Mouse (Mus musculus) lung, postnatal 36 days (tissue): ENCODE results near the gene Blmh.
A peak's percentile ranks its signal among the peaks of the same experiment; 100 is the strongest.
"Not testable (repeated sequence)": the region's sequence is repeated elsewhere in the genome, so short reads cannot be mapped to it uniquely, and the experiment has no call there.

Experiments used
- DNase-seq: peaks from one replicate; pipeline ENCODE4 v3.0.0; 2022; ENCODE audit warnings: mixed read lengths

Blmh gene

GRCm38 (mm10) chr11:76917230-76917548 lies 7.4 kb upstream of the Blmh start:
- no peak for DNase-seq

DNA sequence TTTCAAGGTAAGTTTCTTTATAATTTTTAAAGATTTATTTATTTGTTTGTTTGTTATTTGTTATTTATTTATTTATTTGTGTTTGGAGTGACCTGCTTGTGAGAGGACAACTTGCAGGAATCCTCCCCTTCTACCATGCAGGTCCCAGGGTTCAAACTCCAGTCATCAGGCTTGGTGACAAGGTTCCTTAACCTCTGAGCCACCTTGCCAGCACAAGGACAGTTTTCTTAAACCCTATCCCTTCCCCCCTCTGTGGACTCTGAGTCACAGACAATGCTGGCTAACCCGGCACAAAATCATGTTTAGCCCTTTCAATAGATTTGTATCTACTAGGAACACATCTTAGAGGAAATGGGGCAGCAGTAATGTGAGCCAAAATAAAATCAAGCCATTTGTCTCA lies 4.0 kb upstream of the Blmh start:
- no peak for DNase-seq

DNA sequence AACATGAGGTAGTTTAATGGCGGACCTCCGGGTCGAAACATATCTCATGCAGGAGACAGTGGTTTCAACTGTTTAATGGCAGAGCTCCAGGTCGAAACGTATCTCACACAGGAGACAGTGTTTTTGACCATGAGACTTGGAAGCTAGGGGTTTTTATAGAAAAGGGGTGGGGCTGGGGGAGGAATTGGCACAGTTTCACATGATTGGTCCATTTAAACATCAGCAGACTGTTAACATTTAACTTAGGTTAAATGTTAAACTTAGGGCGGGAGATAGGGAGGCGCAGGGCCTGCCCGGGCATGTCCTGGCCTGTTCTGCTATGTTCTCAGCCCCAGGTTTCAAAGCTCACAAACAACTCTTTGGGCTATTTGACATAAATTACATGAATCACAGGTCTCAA lies 4.0 kb downstream of the Blmh start:
- not testable (repeated sequence) for DNase-seq

DNA sequence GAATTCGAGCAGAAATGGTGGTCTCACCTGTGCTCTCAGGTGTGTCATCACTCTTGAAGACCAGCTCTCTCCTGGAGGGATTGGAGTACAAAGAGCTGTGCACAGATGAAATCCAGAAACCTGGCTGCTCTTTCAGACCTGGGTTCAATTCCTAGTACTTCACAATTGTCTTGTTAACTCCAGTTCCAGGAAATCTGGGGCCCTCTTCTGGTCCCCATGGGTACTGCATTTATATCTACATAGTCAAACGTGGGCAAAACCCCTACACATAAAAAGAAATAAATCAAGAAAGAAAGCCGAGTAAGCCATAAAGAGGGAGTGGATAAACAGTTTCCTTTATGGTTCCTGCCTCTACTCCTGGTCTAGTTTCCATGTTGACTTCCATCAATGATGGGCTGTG lies 8.6 kb downstream of the Blmh start:
- DNase-seq, result no peak

DNA sequence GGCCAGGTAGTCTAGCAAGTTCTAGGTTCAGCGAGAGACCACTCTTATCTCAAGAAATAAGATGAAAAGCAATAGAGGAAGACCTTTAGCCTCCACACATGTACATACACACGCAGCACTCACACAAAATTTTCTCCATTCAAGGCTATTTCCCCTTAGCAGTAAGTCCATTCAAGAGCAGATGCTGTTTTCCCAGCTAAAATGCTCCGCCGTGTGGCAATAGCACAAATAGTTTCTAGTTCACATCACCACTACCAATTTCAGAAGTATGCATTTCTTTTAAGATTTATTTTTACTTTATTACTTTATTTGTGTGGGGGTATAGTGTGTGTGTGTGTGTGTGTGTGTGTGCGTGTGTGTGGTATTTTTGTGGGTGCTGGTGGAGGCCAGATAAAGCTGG lies 12.0 kb downstream of the Blmh start:
- DNase-seq, result no peak

DNA sequence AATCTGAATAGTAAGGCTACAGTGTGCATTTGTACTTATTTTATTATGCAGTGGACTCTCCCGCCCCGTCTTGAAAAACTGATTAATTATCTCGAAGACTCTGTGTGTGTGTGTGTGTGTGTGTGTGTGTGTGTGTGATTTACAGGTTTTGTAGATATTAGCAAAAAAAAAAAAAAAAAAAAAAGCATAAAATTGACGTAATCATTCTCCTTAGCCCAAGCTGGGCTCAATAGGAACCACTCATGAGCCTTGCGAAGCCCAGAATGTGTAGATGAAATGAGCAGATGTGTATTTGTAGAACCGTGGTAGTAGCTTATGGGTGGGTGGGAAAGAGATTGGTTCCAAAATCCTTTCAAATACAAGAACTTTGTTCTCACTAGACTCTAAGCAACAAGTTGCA lies 20.2 kb downstream of the Blmh start:
- no peak for DNase-seq

- peak; percentile 94 for DNase-seq
Observed at GRCm38 (mm10) chr11:76945386-76946202, 21.0 kb downstream of the Blmh start.

DNA sequence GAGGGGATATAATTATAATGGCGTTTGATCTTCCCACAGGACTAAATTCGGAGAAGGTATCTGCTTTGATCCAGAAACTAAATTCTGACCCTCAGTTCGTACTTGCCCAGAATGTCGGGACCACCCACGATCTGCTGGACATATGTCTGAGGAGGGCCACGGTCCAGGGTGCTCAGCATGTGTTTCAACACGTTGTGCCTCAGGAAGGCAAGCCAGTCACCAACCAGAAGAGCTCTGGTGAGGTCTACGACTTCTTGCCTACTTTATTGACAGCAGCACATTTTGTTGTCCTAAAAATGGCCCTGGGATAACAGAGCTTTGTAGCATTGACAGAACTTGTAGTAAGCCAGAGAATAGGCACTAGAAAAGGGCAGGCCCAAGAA lies 21.6 kb downstream of the Blmh start:
- no peak for DNase-seq

DNA sequence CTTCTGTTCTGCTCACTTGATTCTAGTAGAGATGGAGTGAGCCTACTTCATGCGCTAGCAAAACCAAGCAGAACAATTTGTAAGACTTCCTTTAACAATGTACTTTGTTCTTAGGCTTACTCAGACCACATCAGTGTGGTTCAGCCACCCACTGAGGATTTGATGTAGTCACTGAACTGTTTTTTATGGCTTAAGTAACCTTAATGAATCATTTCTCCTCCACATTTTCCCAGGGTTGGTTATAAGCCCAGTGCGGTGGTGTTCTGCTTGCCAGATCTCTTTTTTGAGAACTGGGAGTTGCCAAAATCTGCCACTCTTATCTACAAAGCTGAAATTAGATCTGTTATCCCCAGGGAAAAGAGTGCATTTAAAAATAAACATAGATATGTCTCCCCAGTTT lies 28.9 kb downstream of the Blmh start:
- no peak for DNase-seq

DNA sequence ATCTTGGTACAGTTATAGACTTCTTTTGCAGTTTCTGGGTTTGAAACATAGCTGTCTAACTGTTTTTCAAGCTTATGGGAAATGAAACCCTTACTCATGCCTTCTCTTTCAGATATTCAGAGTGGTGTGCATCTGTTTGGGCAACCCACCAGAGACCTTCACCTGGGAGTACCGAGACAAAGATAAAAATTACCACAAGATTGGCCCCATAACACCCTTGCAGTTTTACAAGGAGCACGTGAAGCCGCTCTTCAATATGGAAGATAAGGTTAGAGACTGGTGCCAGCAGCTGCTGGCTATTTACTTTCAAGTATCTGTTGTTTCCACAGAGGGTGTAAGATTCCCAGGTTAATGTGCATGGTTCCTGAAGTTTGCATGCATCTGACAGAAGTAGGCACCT lies 41.1 kb downstream of the Blmh start:
- no peak for DNase-seq

DNA sequence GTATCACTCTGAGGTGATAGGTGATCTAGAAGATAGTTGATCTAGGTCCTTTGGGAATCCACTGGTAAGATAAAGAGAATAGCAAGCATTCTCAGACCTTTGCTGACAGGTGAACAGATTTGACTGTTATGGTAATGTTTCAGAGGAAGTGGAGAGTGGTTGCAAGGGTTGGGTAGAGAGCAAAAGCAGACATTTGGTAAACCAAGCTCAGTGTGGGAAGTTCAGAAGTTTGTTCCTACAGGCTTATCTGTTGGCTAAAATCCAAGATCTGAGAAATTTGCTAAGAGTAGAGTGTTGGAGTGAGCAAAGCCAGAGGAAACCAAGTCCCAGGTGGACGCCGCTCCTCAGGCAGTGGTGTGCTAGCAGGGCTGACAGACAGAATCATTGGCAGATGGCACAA lies 45.7 kb downstream of the Blmh start:
- no peak for DNase-seq

DNA sequence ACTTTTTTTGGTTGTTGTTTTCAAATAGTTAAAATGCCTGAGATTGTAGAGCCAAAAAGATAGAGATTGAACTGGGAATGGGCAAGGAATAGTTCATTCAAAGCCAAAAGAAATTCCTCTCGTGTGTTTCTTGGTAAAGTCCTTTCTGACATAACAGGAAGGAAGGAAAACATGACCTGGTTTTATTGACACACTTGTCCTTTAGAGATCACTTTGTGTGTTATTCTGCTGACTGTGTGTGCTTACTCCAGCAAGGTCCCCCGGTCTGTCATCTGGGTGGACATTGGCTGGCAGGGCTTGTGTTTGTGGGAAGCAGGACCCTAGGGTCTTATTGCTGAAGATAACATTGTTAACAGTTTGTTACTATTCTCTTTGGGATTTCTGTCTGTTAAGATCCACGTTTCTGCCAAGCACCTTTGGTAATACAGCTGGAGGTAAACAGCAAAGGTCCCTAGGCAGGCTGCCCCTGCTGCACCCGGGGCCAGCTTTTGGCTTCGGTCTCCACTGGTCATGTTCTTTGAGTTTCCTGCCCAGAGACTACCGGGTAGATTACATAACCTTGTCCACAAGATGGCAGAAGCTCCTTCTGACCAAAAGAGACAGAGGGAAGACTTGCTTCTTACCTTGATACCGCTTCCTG lies 50.2 kb downstream of the Blmh start:
- no peak for DNase-seq

GRCm38 (mm10) chr11:76981570-76982141 lies 57.0 kb downstream of the Blmh start:
- no peak for DNase-seq

- DNase-seq, result no peak
Observed at GRCm38 (mm10) chr11:76982415-76982814, 57.8 kb downstream of the Blmh start.

GRCm38 (mm10) chr11:76983641-76984040 lies 59.0 kb downstream of the Blmh start:
- DNase-seq, result no peak

GRCm38 (mm10) chr11:76984173-76984572 lies 59.6 kb downstream of the Blmh start:
- no peak for DNase-seq

- no peak for DNase-seq
Observed at GRCm38 (mm10) chr11:76990839-76991238, 66.2 kb downstream of the Blmh start.

DNA sequence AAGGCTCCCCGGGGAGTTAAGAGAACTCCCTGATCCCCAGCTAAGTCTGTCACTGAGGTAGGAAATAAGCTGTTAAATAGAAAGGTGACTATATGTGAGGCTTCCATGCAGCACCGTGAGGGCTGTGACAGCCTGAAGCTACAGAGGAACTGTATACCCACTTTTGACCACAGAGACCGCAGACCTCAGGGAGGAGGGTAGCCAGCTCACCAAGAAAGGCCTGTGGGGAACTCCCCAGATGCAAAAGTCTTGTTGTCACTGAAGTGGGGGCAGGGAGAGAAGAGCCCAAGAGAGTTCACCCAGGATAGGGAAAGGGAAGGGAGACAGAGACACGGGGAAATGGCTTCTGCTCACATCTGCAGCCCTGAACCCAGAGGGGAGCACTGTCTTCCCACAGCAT lies 68.3 kb downstream of the Blmh start:
- DNase-seq, result peak; percentile 66

DNA sequence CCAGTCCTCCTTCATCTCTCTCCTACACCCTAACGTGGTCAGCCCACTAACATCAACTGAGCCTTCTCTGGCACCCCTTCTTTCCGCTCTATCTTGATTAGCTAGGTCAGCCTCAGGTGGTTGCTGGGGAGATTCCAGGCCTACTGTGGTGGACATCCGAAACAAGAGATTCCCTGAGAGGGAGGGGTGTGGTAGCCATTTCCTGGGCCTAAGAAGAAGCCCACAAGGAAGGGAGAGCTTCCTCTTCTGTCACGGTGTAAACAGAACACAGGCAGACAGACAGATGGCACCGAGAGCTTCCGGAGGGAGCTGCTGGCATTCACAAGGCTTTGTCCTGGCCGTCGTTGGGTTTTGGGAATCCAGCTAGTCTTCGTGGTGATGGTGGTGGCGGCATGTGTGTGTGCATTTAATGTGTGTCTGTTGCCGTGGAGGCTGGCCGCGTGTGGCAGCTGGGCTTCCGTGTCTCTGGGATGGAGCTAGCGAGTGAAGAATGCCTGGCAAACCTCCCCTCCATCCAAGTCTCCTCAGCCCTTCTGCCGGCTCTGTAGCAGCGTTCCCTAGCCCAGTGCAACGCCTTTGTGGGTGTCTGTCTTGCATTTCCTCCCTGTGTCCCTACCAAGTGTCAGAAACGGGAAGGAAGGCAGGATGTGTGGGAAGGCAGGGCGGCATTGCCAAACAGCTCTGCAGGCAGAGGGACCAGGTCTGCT lies 71.5 kb downstream of the Blmh start:
- DNase-seq, result peak; percentile 65

GRCm38 (mm10) chr11:76997305-76997704 lies 72.7 kb downstream of the Blmh start:
- DNase-seq, result peak; percentile 90

DNA sequence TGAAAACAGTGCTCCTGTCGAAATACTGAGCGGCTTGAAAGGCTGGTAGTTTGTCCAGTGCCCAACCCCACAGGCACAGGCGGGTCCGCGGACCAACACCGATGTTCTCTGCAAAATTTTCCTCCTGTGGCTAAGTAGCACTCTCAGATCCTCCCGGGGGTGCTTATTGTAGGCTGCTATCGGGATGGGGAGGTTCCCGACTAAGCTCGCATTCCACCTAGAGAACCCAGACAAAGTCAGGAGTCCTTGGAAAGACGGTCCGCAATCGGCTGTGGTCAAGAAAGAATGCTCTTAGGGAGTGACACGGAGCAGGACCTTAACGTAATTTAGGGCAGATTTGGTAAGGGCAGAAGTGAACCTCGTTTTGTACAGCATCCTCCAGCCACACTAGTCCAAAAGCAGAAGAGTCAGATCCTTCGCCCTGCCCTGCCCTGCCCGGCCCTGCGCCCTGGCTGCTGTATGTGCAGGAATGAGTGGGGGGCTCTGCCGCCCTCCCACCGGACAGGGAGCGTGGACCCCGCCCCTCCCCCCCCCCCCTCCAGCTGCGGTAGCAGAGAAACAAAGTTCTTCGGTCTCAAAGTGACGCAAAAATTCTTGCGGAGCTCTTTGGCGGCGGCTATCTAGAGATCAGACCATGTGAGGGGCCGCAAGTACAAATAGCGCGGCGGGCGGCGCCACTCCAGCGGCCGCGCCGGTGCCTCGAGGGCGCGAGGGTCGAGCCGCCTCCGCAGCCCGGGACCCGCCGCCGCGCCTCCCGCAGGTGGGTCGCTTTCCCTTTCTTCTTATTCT lies 73.5 kb downstream of the Blmh start, which contains the start of gene Slc6a4:
Gene Slc6a4, plus strand, starts transcription at position 688 of the 789 bp plus-strand sequence.
- DNase-seq, result peak; percentile 27

- DNase-seq, result peak; percentile 41
Observed at GRCm38 (mm10) chr11:76998705-76999226, 74.2 kb downstream of the Blmh start.

GRCm38 (mm10) chr11:77000741-77001140 lies 76.1 kb downstream of the Blmh start:
- peak; percentile 60 for DNase-seq
